Mouse (Mus musculus) ovary, adult 18-20 months (tissue): ENCODE data around the gene Olfr820.
"Not testable (repeated sequence)": the region's sequence is repeated elsewhere in the genome, so short reads cannot be mapped to it uniquely, and the experiment has no call there.

ENCODE experiments used
- DNase-seq: peaks from one replicate; pipeline ENCODE4 v3.0.0; 2022; ENCODE audit warnings: low spot score, mixed read lengths

Olfr820 gene

DNA sequence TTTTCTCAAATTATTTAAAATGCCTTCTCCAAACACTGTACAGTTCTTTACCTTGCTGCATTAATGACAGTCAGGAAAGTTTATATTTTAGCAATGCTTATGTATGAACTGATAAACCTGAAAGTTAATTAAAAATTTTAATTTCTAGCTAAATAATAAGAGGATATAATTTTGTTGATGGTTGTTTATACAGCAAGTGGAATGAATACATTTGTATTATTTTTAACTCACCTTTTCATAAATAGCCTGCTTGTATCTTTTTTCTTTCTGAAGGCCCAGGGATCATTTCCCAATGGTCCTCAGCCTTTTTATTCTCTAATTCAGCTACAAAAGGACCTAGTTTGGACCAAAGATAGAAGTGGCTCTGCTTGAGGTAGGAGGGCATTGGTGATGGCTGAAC lies at the start of gene Olfr820:
TSS of gene Olfr820 (plus strand) at position 301 of the 400 bp plus-strand sequence.
- DNase-seq, result no peak

DNA sequence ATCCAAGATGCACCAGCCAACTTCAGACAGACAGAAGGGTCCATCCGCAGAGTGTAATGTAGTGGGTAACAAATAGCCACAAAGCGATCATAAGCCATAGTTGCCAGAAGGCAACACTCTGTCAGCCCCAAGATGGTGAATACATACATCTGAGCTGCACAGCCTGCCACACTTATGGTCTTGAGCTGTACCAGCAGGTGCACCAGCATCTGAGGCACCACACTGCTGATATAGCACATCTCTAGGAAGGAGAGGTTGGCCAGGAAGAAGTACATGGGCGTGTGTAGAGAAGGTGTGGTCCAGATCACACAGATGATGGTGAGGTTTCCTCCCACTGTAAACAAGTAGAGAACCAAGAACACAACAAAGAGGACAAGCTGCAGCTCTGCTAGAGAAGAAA lies 46.2 kb upstream of the Olfr820 start:
- DNase-seq, result not testable (repeated sequence)

GRCm38 (mm10) chr10:129967166-129967565 lies 45.3 kb upstream of the Olfr820 start, which contains the start of gene Olfr819:
Gene Olfr819 (minus strand): TSS chr10:129967266.
- not testable (repeated sequence) for DNase-seq

- DNase-seq, result not testable (repeated sequence)
Observed at GRCm38 (mm10) chr10:129972994-129973393, 39.4 kb upstream of the Olfr820 start.

GRCm38 (mm10) chr10:129976040-129976439 lies 36.4 kb upstream of the Olfr820 start, which contains the start of gene Olfr247:
Gene Olfr247 (minus strand): TSS chr10:129976140.
- DNase-seq, result not testable (repeated sequence)

GRCm38 (mm10) chr10:129981867-129982266 lies 30.6 kb upstream of the Olfr820 start:
- not testable (repeated sequence) for DNase-seq

DNA sequence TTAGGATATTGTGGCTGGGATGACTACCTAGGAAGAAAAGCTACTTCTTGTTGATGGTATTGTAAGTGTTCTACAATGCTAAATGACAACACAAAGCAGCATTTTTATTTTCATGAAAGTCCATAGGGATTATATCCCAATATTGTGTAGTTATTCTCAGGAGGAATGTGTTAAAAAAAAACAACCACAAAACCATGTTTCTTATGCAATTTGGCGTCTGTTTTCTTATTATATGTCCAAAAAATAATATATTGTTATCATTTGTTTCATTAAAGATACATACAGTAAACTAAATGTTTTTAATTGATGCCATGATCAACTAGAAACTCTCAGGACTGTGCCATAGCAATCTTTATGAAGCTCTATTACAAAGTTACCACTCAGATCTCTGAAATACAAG lies 27.5 kb upstream of the Olfr820 start, which contains the start of gene Gm10310:
TSS of gene Gm10310 (minus strand) at position 101 of the 400 bp plus-strand sequence.
- not testable (repeated sequence) for DNase-seq

- not testable (repeated sequence) for DNase-seq
Observed at GRCm38 (mm10) chr10:130004104-130004503, 8.3 kb upstream of the Olfr820 start.

DNA sequence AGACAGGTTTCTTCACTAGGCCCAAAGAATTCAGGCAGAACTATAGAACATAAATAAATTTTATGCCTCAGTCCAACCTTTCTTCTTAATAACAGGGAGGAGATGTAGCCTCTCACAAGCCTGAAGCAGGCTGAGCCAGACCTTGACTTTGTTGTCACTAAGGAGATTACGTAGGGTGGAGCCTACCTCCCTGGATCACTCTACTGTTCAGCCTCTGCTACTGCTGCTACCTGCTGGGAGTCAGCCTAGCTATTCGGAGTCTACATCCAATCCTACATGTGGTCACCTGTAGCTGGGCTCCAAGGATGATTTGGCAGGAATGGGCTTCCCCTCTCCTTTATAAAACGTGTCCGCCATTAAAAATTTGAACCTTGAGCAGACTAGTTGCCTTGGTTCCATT lies 7.1 kb upstream of the Olfr820 start:
- DNase-seq, result not testable (repeated sequence)

DNA sequence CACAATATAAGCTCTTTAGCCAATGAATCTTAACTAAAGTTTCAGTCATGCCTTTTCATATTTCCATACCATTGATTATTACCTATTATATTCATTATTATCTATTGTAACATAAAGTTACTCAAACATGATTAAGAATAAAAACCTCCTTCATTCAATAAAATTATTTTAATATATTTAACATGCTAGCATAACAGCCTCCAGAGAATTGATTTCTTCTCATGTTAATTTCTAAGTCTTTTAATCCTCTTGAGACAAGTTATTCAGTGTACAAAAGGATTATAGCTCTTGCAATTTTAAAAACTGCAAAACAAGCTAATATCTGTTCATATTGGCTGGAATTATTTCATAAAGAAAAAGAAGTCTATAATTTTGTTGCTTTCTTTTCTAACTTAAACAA lies 17.6 kb downstream of the Olfr820 start, which contains the start of gene Olfr821:
TSS of gene Olfr821 (plus strand) at position 301 of the 400 bp plus-strand sequence.
- no peak for DNase-seq

GRCm38 (mm10) chr10:130037096-130037495 lies 24.7 kb downstream of the Olfr820 start:
- DNase-seq, result no peak
